Mouse (Mus musculus): Measurements from ENCODE around the gene Trarg1.

DNA sequence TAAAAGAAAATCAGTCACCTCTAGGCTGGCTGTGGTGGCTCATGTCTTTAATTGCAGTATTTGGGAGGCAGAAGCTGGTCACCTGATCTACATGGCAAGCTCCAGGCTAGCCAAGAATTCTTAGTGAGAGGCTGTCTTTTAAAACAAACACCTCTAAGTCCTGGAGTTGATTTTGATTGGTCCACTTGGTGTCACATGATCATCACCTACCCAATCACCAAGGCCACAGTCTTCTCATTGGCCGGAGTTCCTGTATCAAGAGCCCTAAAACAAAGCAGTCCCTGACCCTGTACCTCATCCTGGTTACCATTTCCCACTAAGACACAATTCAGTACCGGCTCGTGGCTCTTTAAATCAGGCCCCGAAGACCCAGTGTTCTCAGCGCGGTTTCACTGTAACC, 16.2 kb downstream of the Trarg1 start:
- TF ChIP-seq FLI1 (IDR thresholded peaks at IDR 0.05; ENCODE audit: low read length) = no peak
- no peak for TF ChIP-seq GATA1 (IDR thresholded peaks at IDR 0.05; ENCODE audit: borderline replicate concordance, low read length)
